ENCODE assay signal across 14 mouse cellular contexts in the genomic region with DNA sequence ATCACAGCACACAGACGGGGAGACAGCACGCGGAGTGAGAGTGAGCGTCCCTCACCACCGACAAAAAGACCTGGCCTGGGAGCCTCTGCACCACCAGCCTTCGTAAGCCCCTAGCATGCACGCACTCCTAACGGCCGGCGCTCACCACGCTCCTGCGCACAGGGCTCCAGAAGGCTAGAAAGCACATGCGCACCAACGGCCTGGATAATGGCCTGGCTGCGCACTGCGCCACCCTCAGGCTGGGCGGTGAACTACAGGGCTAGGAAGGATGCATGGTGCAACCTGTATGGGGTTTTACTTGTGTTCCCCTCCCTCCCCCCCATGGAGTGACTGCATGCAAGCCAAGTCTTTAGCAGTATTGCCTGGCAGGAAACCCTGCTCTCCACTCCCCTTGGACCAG. TPM values are rescaled to one million over a fixed set of nuclear protein-coding genes. Genes with fewer than 3 reads are reported as not detected.
DNase-seq lines count a peak whose midpoint lies in the region; ATAC-seq and TF ChIP-seq lines count a peak whose summit lies in the region.
"Had no signal": no experiment of that assay in that cellular context is flagged by ENCODE, and none has a peak within 500 bp of the region (broad histone marks: within the 10 kb centered on the region; RNA-seq: fewer than 3 reads in every experiment).

A gene (minus strand): TSS at position 184 of the 400 bp plus-strand sequence.

- DNase-seq in liver, embryonic 14.5 days (ENCODE audit: low read depth in 3 of 3, low spot score in 3 of 3) = no peak
- DNase-seq in liver (no peak), WW6 (ENCODE audit: low read depth, low spot score) (peak; percentile 91)
- DNase-seq in stomach, postnatal 0 days (ENCODE audit: low spot score) = no peak
- no peak for DNase-seq in gastrocnemius, postnatal 10 days
- no peak for DNase-seq in right cerebral cortex, postnatal 36 days (ENCODE audit: low spot score in 2 of 2)
- DNase-seq: cerebellum, postnatal 10 days; kidney, adult 9 months; lung, adult 18-20 months; thymus, adult 2 months had no signal

- TF ChIP-seq CTCF in liver, embryonic 14.5 days (IDR thresholded peaks at IDR 0.05; ENCODE audit: low read depth) = peak; percentile 71
- TF ChIP-seq CTCF in E14TG2a.4 (conservative IDR thresholded peaks at IDR 0.05; ENCODE audit: low read length) = peak; percentile 59
- TF ChIP-seq CTCF in stomach, postnatal 0 days (IDR thresholded peaks at IDR 0.05; ENCODE audit: low read depth) = peak; percentile 42

- no peak within 1 kb of the TSS for H3K9ac ChIP-seq in liver, embryonic 14.5 days (replicated peaks)
- H3K9ac ChIP-seq in stomach, postnatal 0 days (ENCODE audit: low read length) = no peak within 1 kb of the TSS
- H3K9ac ChIP-seq: heart, embryonic 13.5 days; hindbrain, embryonic 12.5 days had no signal

- no peaks in the 10 kb centered on the region for H3K36me3 ChIP-seq in liver, embryonic 14.5 days (replicated peaks; ENCODE audit: control insufficient read depth, insufficient read depth, low read depth)
- H3K36me3 ChIP-seq in E14TG2a.4 (ENCODE audit: insufficient read depth, low read length) = peaks cover 26% of the 10 kb centered on the region
- H3K36me3 ChIP-seq in stomach, postnatal 0 days (ENCODE audit: control insufficient read depth, insufficient read depth, low read length) = no peaks in the 10 kb centered on the region
- H3K36me3 ChIP-seq: heart, embryonic 13.5 days; hindbrain, embryonic 12.5 days had no signal

- no peaks in the 10 kb centered on the region for H3K27me3 ChIP-seq in liver, embryonic 14.5 days (ENCODE audit: control insufficient read depth, insufficient read depth, low read length)
- H3K27me3 ChIP-seq in E14TG2a.4 (ENCODE audit: insufficient read depth, low read length) = no peaks in the 10 kb centered on the region
- H3K27me3 ChIP-seq in stomach, postnatal 0 days (ENCODE audit: control insufficient read depth, insufficient read depth, low read length) = no peaks in the 10 kb centered on the region
- H3K27me3 ChIP-seq: heart, embryonic 13.5 days; hindbrain, embryonic 12.5 days had no signal

- H3K4me3 ChIP-seq in liver, embryonic 14.5 days (ENCODE audit: insufficient read depth in 1 of 2, low read depth in 2 of 2, low read length in 2 of 2) = no peak within 1 kb of the TSS
- peak within 1 kb of the TSS; percentile 77 for H3K4me3 ChIP-seq in E14TG2a.4 (replicated peaks; ENCODE audit: low read length)
- no peak within 1 kb of the TSS for H3K4me3 ChIP-seq in stomach, postnatal 0 days (ENCODE audit: low read depth, low read length)
- H3K4me3 ChIP-seq: heart, embryonic 13.5 days; hindbrain, embryonic 12.5 days had no signal

- TF ChIP-seq EP300 in liver, embryonic 14.5 days (IDR thresholded peaks at IDR 0.05; ENCODE audit: low read depth) = no peak
- TF ChIP-seq EP300 in stomach, postnatal 0 days (optimal IDR thresholded peaks at IDR 0.05) = no peak

- no peak within 1 kb of the TSS for H3K27ac ChIP-seq in liver, embryonic 14.5 days
- no peak within 1 kb of the TSS for H3K27ac ChIP-seq in stomach, postnatal 0 days (replicated peaks)
- H3K27ac ChIP-seq: heart, embryonic 13.5 days; hindbrain, embryonic 12.5 days had no signal

- no peak within 1 kb of the TSS for H3K4me2 ChIP-seq in liver, embryonic 14.5 days (ENCODE audit: low read depth)
- H3K4me2 ChIP-seq in stomach, postnatal 0 days (replicated peaks; ENCODE audit: low read depth) = no peak within 1 kb of the TSS
- H3K4me2 ChIP-seq: heart, embryonic 13.5 days; hindbrain, embryonic 12.5 days had no signal

- 0 out of 4 replicates have a peak, but pooled peaks cover 0 to 2% of the 10 kb centered on the region in 2 experiments for H3K4me1 ChIP-seq in liver, embryonic 14.5 days (replicated peaks; ENCODE audit: control insufficient read depth in 2 of 2, insufficient read depth in 2 of 2, low read length in 1 of 2)
- H3K4me1 ChIP-seq in E14TG2a.4 (replicated peaks; ENCODE audit: low read depth, low read length) = peaks cover 39% of the 10 kb centered on the region
- H3K4me1 ChIP-seq in stomach, postnatal 0 days (replicated peaks; ENCODE audit: control insufficient read depth, insufficient read depth) = no peaks in the 10 kb centered on the region
- H3K4me1 ChIP-seq: heart, embryonic 13.5 days; hindbrain, embryonic 12.5 days had no signal

- no peaks in the 10 kb centered on the region for H3K9me3 ChIP-seq in liver, embryonic 14.5 days (ENCODE audit: control insufficient read depth, low read length)
- H3K9me3 ChIP-seq in E14TG2a.4 (ENCODE audit: low read length) = no peaks in the 10 kb centered on the region
- H3K9me3 ChIP-seq in stomach, postnatal 0 days (ENCODE audit: control insufficient read depth, low read length) = no peaks in the 10 kb centered on the region
- H3K9me3 ChIP-seq: heart, embryonic 13.5 days; hindbrain, embryonic 12.5 days had no signal

- ATAC-seq in liver, embryonic 14.5 days (ENCODE audit: insufficient read depth) = no peak
- ATAC-seq in stomach, postnatal 0 days (ENCODE audit: low FRiP score, low TSS enrichment) = no peak

- WGBS in liver, embryonic 14.5 days (ENCODE audit: insufficient replicate concordance) = 82% methylated on average over 17 of the region's 17 CpGs
- 93% methylated on average over 17 of the region's 17 CpGs for WGBS in stomach, postnatal 0 days

RNA-seq across cellular contexts. Expression of the gene that starts here (rescaled TPM):
- 0.10 and 0.11 TPM in 2 replicates for polyA plus RNA-seq in liver, embryonic 14.5 days (2012; rRNA removed)
- not detected in 2 replicates for polyA plus RNA-seq in liver, embryonic 14.5 days (2014; fragmentation: Nextera tagmentation; extraction: Ambion mirVana)
- 0.19 and 0.47 TPM in 2 replicates for polyA plus RNA-seq in stomach, postnatal 0 days (2015; fragmentation: Nextera tagmentation; extraction: Ambion mirVana)
- total RNA-seq in gastrocnemius, postnatal 10 days (2021) = under 1 TPM in 1 of 2 experiments, not detected in 1; 0.14 TPM
- total RNA-seq: gastrocnemius, adult 18-20 months had no signal
